Mouse (Mus musculus) olfactory bulb, adult 2 months (tissue): Measurements from ENCODE around the gene Ahcyl2.

Experiments used
- CTCF ChIP-seq: fragments of 200-500 bp; IDR thresholded peaks from 2 replicates; pipeline ENCODE4 v1.5.1; 2012; ENCODE audit warnings: low read depth, mild to moderate bottlenecking, low read length, moderate library complexity; ENCODE audit not compliant: insufficient read depth
- POLR2A ChIP-seq: fragments of 200-500 bp; IDR thresholded peaks from 2 replicates; pipeline ENCODE4 v1.6.1; 2012; ENCODE audit warnings: mild to moderate bottlenecking, low read depth, low read length, moderate library complexity; ENCODE audit not compliant: insufficient read depth

DNA sequence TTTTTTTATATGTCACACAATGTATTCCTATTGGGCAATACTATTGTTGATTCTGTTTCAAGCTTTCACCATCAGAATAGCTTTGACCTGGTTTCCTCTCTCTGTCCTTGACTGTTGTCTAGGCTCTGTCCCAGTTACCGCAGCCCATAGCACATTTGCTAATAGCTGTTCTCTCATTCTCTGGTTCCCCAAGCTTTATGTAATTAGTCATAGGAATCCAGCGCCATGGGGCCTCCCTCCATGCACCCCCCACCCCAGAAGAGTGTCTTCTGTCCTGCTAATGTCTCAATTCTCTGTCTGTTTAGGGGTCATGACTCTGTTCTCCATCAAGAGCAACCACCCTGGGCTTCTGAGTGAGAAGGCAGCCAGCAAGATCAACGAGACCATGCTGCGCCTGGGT, 11.3 kb upstream of the Ahcyl2 start:
- TF ChIP-seq POLR2A, result no peak
- no peak for TF ChIP-seq CTCF
